Mouse (Mus musculus) CD8-positive naive resting alpha-beta T cell, adult 2 months (primary cell): ENCODE data around the gene Cort.
"Not testable (repeated sequence)": the region's sequence is repeated elsewhere in the genome, so short reads cannot be mapped to it uniquely, and the experiment has no call there.

Experiments
- DNase-seq, 2 experiments: peaks; one replicate each; pipeline ENCODE4 v3.0.0; 2022; ENCODE audit warnings: low read depth in 2 of 2, low spot score in 2 of 2

Cort gene

GRCm38 (mm10) chr4:149126663-149127062 is at the start of gene Cort:
Gene Cort, minus strand, starts transcription at chr4:149126763.
- DNase-seq, result no peak

- DNase-seq, result no peak
These were observed 47.1 kb upstream of the Cort start for GRCm38 (mm10) chr4:149173661-149174060.

DNA sequence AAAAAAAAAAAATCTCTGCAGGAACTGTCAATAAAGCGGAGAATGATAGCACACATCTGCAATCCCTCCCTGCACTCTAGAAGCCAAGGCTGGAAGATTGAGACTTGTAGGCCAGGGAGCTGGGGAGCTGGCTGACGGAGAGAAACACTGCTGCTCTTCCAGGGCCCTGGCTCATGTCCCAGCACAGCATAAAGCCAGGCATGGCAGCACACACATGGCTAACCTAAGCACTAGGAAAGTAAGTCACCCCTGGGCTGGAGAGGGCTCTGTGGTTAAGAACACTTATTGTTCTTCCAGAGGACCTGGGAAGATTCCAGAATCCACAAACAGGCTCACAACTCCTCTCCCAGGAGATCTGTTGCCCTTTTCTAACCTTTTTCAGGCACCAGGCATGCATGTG is 46.1 kb upstream of the Cort start:
- DNase-seq, result no peak

DNA sequence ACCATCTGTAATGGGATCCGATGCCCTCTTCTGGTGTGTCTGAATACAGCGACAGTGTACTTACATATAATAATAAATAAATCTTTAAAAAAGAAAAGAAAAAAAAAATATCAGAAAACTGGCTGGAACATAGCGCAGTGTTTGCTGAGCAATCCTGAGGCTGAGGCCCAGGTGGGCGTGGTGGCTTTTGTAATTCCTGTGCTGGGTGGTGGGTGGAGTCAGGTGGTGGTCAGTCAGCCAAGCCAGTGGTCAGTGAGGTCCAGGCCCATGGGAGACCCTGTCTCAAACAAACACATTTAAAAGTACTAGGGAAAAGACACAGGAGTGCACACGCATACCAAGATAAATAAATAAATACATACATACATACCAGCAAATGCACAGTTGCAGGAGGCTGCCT is 45.5 kb upstream of the Cort start:
- DNase-seq, result no peak

DNA sequence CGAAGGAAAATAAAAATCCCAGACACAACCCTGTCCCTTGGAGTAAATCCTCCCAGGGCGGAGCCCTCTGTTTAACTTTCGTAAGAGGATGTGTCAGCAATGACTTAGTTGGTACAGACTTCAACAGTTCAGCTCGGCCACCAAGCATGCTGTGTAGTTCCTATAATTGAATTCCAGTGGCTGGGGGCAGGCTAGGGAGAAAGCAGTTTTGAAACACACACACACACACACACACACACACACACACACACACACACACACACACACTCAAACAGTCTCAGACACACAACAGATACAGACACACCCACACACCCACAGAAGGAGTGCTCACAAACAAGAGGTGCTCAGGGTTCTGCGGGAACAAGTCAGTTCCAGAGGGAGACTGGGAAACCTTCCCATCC is 45.0 kb upstream of the Cort start:
- DNase-seq, result no peak

DNA sequence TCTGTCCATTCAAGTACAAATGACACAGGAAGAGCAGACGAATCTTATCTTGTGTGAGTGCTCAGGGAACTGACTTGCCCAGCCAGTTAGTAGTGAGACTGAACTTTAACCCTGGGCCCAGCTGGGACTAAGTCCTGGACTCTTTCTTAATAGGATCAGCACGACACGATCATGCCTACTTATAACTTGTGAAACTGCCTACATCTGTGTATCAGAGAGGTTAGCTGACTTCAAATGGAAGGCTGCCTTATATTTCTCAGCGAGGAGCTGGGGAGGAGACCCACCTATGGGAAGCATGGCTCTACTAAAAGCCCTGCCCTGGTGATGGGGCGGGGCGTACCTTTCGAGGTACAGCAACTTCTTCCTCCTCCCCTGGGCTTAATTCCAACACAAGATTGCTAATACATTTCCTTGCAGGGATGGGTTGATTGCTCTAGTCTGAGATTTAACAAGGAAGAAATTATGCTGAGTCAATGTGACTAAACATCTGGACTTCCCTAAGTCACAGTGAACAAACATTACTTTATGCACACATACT is 43.9 kb upstream of the Cort start:
- DNase-seq, result no peak

DNA sequence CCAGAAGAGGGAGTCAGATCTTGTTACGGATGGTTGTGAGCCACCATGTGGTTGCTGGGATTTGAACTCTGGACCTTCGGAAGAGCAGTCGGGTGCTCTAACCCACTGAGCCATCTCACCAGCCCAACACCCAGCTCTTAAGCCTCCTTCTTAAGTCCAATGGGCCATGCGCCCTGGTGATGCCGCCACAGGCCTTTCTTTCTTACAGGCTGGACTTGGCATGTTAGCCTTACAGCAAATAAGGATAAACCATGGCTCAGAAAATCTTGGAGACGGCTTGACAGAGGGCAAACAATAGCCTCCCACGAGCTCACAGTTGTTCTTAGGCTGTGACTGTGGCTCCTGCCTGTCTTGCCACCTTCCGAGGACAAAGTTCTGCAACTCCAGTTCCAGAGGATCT is 43.4 kb upstream of the Cort start:
- DNase-seq, result not testable (repeated sequence)

DNA sequence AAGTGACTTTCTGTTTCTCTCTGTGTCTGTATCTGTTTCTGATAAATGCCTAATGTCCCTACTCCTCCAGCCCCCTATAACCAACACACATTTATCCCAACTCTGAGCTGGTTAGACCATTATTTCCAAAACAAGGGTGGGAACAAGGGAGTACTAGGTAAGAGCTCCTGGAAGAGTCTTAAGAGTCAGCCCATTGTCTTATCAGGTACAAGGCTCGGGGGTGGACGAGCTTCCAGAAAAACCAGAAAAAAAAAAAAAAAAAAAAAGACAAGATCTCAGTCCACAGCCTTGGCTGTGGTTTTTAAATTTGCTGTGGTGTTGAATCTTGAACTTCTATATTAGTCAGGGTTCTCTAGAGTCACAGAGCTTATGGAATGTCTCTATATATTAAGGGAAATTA is 41.5 kb upstream of the Cort start:
- DNase-seq, result no peak

- peak in 1 of 2 experiments; percentile 10 for DNase-seq
These were observed 40.5 kb upstream of the Cort start for GRCm38 (mm10) chr4:149166957-149167611.

DNA sequence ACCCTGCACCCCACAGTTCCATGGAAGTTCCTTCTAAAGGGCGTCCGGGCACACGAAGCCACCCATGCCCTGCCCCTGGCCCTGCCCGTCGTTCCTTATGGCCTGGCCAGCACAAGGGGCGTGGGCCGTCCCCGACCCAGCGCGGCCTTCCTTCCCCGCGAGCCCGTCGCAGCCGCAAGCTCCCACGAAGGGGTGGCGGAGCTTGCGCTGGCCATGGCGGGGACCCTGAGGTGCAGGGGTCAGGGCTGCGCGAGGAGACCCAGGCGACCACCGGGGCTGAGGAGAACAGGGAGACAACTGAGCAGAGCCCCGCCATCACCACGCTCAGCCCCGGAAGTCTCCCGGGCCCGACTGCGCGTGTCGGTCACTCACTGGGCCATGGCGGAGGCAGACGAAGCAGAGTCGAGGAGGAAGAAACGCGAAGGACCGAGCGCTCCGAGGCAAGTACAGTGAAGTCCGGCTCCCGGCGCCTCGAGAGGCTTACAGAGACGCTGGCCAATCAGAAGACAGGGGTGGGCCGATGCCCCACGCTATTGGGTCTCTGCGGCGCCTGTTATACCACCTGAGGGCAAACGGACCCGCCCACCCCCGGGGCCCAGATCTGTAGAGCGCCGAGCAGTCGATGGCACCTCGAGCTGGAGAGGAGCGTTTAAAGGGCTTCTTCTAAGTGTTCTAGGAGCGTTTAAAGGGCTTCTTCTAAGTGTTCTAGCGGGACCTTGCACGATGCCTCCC is 39.8 kb upstream of the Cort start, which contains the start of gene Pgd:
Pgd (minus strand) TSS at position 557 of the 732 bp plus-strand sequence.
- peak; percentile 93 for DNase-seq

DNA sequence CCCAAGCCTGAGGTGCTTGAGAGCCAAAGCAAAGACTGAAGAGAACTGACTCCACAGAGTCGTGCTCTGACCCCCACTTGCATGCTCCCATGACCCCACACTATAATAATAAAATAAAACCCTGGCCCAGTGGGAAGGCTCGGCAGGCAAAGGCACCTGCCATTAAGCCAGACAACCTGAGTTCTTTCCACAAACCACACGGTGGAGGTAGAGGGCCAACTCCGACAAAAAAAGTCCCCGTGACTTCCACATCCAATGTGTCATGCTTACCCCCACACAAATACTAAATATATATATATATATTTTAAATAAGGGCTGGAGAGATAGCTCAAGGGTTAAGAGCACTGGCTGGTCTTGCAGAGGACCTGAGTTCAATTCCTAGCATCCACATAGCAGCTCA is 37.6 kb upstream of the Cort start:
- DNase-seq, result no peak

DNA sequence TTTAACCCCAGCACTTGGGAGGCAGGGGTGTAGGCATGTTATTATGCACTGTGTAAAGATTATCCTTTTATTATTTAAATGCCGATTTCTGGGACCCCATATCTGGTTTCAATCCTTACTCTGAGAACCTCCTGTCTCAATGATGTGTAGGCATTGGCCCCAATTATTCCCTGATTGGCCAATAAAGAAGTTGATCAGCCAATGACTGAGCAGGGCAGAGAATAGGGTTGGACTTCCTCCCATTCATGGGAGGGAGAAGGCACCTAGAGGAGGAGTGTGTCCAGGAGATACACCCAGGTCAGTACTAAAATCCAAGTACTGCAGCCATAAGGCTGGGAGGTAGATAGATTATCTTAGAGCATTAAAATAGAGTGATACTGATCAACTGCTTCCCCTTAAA is 36.6 kb upstream of the Cort start:
- DNase-seq, result no peak

DNA sequence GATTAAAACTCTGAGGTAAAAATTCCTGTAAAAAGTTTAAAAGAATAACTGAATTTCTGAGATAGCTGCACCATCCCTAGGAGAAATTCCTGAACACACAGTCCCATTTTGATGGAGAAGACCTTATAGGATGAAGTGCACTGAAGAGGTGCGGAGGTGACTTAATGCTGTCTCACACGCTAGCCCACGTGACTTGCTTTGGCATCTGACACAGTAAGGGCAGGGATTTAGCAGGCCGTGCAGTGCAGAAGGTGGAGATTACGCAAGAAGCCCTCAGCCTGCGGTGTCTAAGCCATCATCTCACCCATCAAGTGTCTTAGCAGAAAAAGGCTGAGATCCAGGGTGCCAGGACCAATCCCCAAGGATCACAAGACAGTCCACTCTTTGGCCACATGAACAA is 34.6 kb upstream of the Cort start:
- DNase-seq, result no peak

DNA sequence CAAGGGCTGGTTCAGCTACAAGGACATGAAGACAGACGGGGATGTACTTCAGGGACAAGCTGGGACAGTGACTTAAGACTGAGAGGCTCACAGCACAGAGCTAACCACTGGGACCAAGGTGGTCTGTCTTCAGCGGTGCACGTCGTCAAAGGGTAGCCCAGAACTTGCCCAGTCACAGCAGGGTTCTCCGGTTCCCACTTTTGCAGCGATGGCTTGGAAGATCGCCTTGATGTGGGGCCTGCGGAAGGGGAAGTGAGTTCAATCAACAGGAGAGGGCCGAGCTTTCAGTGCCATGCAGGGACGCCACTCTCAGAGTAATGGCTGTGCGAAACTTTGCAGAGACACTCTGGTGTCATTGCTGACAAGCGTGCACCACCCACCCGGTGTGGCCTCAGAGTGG is 33.3 kb upstream of the Cort start:
- DNase-seq, result no peak

DNA sequence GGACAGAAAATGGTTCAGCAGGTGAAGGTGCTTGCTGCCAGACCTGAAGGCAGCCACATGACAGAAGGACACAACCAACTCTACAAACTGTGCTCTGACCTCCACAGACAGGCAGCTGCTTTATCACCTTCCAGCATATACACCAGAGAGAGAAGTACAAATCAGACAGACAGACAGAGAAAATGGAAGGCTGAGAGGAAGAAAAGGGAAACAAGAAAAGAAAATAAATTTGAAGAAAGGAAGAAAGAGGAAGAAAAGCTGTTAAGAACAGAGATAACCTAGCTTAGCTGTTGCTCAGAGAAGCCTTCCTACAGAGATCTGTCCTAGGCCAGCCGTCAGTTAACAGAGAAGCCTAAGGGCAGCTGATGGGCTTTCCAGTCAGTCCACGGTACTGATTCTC is 32.6 kb upstream of the Cort start:
- DNase-seq, result no peak

DNA sequence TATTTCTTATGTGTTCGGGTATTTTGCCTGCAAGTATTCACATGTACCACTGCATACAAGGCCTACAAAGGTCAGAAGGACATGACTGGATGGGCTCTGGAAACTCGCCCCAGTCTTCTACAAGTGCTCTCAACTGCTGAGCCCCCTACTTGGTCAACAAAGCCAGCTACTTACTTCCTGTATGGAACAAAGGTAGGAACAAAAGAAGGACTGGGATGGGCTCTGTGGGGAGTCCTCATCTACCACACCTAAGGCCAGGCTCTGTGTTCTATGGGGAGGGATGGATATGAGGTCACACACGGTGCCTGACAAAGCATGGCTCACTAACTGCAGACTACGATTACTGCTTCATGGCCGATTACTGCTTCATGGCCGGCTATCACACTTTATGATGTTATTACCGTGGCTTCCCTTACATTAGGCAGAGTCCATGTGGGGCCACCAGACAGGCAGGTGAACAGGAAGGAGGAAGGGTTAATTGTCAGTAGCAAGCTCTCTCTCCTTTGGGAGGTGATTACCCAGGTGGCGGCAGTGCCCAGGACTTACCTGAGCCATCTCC is 30.9 kb upstream of the Cort start:
- no peak for DNase-seq

GRCm38 (mm10) chr4:149155711-149156110 is 29.1 kb upstream of the Cort start:
- no peak for DNase-seq

DNA sequence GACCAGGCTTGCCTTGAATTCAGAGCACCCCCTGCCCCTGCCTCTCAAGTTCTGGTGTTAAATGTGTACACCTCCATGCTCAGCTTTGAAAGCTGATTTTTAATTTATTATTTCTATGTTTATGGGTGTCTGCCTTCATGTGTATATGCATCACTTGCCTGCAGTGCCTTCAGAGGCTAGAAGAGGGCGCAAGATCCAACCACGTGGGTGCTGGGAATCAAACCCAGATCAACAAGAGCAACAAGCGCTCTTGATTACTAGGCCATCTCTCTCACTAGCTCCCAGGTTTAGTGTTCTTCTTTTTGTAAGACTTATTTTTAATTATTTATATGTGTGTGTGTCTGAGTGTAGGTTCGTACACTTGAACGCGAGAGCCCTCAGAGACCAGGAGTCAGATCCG is 28.3 kb upstream of the Cort start:
- no peak for DNase-seq

GRCm38 (mm10) chr4:149150721-149151120 is 24.2 kb upstream of the Cort start:
- DNase-seq, result no peak

DNA sequence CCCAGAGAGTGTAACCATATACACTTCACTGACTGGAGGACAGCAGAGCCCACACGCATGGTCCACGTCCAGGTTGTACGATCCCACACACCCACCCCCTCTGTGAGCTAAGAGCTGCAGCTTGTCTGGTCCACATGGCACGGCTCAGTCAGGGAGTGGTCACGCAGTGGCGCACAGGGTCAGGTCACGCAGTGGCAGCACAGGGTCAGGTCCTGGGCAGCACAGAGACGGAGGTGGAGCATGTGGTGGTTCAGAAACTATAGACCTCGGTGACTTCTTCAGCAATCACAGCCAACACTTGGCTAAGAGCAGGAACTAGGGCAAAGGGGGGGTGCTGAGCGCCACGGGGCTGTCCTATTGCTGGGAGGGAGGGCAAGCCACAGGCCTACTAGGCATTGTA is 23.7 kb upstream of the Cort start:
- no peak for DNase-seq

- DNase-seq, result no peak
These were observed 23.0 kb upstream of the Cort start for GRCm38 (mm10) chr4:149149611-149150010.

DNA sequence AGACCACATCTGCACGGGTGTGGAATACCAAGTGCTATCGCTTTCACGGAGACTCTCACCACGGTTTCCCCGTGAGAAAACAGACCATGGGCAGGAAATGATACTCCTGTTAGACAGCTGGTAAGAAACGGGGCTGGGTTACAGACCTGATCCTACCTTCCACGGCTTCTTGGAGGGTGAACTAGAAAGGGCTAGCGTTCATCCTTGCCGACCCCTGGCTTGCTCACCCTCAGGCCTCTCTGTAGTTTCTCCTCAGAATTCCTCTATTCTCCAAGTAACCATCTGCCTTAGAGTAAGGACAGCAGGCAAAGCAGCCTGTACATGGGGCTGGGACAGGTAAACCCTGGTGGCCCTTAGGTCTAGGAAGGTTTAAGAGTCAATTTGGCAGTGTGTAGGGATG is 22.6 kb upstream of the Cort start:
- DNase-seq, result no peak
